Mouse (Mus musculus): ENCODE measurements around the gene Pdcd6ip.
"Not testable (repeated sequence)": the region's sequence is repeated elsewhere in the genome, so short reads cannot be mapped to it uniquely, and the experiment has no call there.

Pdcd6ip gene

GRCm38 (mm10) chr9:113701441-113702160 is 6.5 kb downstream of the Pdcd6ip start:
- no peak for DNase-seq (ENCODE audit: extremely low read depth, low read depth)

- DNase-seq (ENCODE audit: extremely low read depth, low read depth): no peak
Observed at GRCm38 (mm10) chr9:113687461-113687860, 20.6 kb downstream of the Pdcd6ip start.

GRCm38 (mm10) chr9:113673721-113674120 is 34.3 kb downstream of the Pdcd6ip start:
- no peak for DNase-seq (ENCODE audit: extremely low read depth, low read depth)

GRCm38 (mm10) chr9:113672352-113672751 is 35.7 kb downstream of the Pdcd6ip start:
- no peak for DNase-seq (ENCODE audit: extremely low read depth, low read depth)

GRCm38 (mm10) chr9:113670857-113671106 is 37.3 kb downstream of the Pdcd6ip start:
- DNase-seq (ENCODE audit: extremely low read depth, low read depth): no peak

- no peak for DNase-seq (ENCODE audit: extremely low read depth, low read depth)
Observed at GRCm38 (mm10) chr9:113670105-113670856, 37.8 kb downstream of the Pdcd6ip start.

- no peak for DNase-seq (ENCODE audit: extremely low read depth, low read depth)
Observed at GRCm38 (mm10) chr9:113663476-113663875, 44.6 kb downstream of the Pdcd6ip start.

- DNase-seq (ENCODE audit: extremely low read depth, low read depth): no peak
Observed at GRCm38 (mm10) chr9:113657837-113658236, 50.2 kb downstream of the Pdcd6ip start.

GRCm38 (mm10) chr9:113653571-113653970 is 54.5 kb downstream of the Pdcd6ip start:
- no peak for DNase-seq (ENCODE audit: extremely low read depth, low read depth)

- no peak for DNase-seq (ENCODE audit: extremely low read depth, low read depth)
Observed at GRCm38 (mm10) chr9:113650787-113651186, 57.3 kb downstream of the Pdcd6ip start.

GRCm38 (mm10) chr9:113649211-113649610 is 58.8 kb downstream of the Pdcd6ip start:
- DNase-seq (ENCODE audit: extremely low read depth, low read depth): not testable (repeated sequence)

GRCm38 (mm10) chr9:113645837-113646169 is 62.3 kb downstream of the Pdcd6ip start:
- DNase-seq (ENCODE audit: extremely low read depth, low read depth): no peak

GRCm38 (mm10) chr9:113645153-113645836 is 62.8 kb downstream of the Pdcd6ip start:
- peak; percentile 38 for DNase-seq (ENCODE audit: extremely low read depth, low read depth)

GRCm38 (mm10) chr9:113644701-113645100 is 63.4 kb downstream of the Pdcd6ip start:
- DNase-seq (ENCODE audit: extremely low read depth, low read depth): no peak

GRCm38 (mm10) chr9:113644076-113644475 is 64.0 kb downstream of the Pdcd6ip start:
- DNase-seq (ENCODE audit: extremely low read depth, low read depth): no peak

- no peak for DNase-seq (ENCODE audit: extremely low read depth, low read depth)
Observed at GRCm38 (mm10) chr9:113643669-113644068, 64.4 kb downstream of the Pdcd6ip start.

GRCm38 (mm10) chr9:113634986-113635385 is 73.1 kb downstream of the Pdcd6ip start:
- DNase-seq (ENCODE audit: extremely low read depth, low read depth): no peak

GRCm38 (mm10) chr9:113633168-113633744 is 74.8 kb downstream of the Pdcd6ip start:
- no peak for DNase-seq (ENCODE audit: extremely low read depth, low read depth)

- no peak for DNase-seq (ENCODE audit: extremely low read depth, low read depth)
Observed at GRCm38 (mm10) chr9:113632350-113633043, 75.6 kb downstream of the Pdcd6ip start.

- no peak for DNase-seq (ENCODE audit: extremely low read depth, low read depth)
Observed at GRCm38 (mm10) chr9:113629632-113630031, 78.4 kb downstream of the Pdcd6ip start.

- DNase-seq (ENCODE audit: extremely low read depth, low read depth): no peak
Observed at GRCm38 (mm10) chr9:113629191-113629590, 78.9 kb downstream of the Pdcd6ip start.

GRCm38 (mm10) chr9:113628780-113629179 is 79.3 kb downstream of the Pdcd6ip start:
- no peak for DNase-seq (ENCODE audit: extremely low read depth, low read depth)

All from MEL-GATA-1-ER (cell line).